Mouse (Mus musculus) activated CD4-positive, CD25-positive, alpha-beta regulatory T cell, adult 4 months (primary cell): ENCODE results near the gene Galnt4. TPM values are rescaled to one million over a fixed set of nuclear protein-coding genes. Genes with fewer than 3 reads are reported as not detected.

Experiments used
- ATAC-seq: one replicate; pipeline ENCODE4 v1.8.0; 2017
- polyA plus RNA-seq, 2 experiments: library from polyadenylated mRNA; unstranded; fragments of 100-300 nt; shearing (Covaris generic); gene quantifications; one replicate each; pipeline ENCODE4 v1.2.1; 2017

The Galnt4 gene
- polyA plus RNA-seq, result 1 to 10 TPM; 3.0 to 3.1 TPM

DNA sequence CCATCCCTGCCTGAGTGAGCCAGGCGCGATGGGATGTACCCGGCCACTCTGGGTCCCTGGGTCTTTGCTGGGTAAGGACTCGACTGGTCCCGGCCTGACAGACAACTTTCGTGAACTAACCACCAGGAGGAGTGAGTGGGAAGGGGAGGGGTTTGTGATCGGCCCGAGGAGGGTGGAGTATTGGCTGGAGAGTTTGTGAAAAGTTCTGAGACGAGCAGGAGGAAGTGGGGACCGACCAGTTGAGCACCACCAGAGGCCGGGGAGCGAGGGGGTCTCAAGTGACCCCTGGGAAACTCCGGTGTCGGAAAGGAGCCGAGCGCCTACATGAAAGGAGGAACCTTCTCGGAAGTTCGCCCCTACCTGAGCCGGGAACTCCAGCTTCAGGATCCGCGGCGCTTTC is at the start of gene Galnt4:
TSS of gene Galnt4 (plus strand) at position 196 of the 400 bp plus-strand sequence.
- peak; percentile 80 for ATAC-seq

DNA sequence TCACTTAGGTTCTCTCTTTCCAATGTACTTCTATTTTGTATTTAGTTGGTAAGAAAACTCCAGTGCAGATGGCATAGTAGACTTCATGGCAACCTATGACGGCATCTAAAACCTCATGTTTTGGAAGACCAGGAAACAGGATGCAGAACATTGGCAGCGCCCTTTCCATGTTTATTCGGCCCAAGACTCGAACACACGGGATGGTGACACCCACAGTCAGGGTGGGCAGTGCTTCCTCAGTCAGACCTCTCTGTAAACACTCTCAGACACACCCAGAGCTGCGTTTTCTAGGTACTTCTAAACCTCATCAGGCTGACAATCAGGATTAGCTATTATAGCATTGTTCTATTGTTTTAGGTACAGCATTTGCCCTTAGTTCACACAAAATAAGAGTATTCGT is 47.4 kb upstream of the Galnt4 start:
- no peak for ATAC-seq

DNA sequence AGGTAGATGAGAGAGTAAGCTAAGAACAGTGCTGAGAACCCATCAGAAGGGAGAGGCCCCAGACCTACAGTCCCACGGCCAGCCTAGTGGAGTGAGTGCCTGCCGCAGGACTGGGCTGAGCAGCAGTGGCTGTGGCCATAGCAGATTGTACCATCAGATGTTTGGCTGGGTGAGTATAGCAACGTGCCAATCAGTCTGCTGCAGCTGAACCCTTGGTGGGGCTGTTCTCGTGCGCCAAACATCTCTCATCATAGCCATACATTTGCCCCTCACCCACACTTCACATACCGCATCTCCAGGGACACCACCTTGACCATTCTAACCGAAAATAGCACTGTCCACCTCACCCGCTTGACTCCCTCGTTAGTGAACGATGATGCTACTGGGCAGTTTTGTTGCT is 46.5 kb upstream of the Galnt4 start:
- ATAC-seq, result no peak

DNA sequence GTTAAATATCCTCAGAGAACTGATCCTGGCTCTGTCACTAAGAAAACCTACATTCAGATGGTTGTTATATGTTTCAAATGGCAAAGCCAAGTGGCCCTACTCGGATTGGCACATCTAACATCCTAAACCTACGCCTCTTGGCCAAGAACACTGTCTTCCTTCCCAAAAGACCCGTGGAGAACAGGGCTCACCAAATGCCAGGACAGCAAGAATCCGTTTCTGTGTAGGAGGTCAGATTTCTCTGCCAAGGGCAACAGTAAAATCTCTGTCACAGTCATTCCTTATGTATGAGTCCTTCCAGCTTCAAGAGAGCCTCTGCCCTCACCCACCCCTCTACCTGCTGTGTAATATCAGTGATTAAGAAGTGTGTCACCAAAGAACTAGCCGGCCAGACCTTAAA is 45.4 kb upstream of the Galnt4 start:
- no peak for ATAC-seq

DNA sequence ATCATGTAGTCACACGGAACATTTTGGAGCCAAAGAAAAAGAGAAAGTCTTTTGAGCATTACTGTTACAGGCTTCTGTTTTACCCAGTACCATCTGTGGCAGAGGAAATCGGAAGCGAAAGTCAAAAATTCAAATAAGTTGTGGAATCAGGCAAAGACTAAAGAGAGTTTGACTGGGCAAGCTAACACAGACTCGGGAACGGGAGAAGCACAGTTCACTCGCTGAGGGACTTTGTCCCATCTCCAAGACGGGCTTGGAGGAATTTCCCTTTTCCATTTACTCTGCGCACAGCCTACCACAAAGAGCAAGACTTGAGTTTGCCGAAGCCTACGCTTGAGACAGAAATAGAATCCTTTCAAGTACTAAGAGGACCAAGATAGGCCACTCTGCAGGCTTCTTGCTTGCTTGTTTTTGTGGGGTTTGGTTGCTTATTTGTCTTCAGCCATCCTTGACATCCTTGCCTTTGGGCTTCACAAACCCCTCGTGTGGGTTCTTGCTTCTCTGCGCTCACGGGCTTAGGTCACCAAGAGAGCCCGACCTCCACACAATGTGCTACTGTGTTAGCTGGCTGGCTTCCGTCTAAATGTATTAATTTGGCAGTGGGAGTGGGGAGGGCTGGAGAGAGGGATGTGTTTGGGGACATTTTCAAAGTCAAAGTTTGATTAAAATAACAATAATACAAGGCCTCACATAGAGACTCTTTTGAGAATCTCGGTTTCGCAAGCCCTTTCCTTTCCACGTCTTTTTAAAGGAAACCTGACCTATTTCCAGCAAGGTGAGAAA is 31.7 kb upstream of the Galnt4 start:
- no peak for ATAC-seq

DNA sequence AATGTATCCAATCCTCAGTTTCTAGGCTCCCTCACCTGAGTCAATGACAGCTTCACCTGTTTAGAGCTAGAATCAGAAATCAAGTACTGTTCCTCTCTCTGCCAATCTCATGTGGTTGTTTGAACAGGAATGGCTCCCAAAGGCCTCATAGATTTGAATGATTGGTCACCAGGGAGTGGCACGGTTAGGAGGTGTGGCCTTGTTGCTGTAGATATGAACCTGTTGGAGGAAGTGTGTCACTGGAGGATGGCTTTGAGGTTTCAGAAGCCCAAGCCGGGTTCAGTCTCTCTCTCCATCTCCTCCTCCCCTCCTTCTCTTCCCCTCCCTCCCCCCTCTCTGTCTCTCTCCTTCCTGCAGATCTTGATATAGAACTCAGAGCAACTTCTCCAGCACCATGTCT is 29.3 kb upstream of the Galnt4 start:
- no peak for ATAC-seq

DNA sequence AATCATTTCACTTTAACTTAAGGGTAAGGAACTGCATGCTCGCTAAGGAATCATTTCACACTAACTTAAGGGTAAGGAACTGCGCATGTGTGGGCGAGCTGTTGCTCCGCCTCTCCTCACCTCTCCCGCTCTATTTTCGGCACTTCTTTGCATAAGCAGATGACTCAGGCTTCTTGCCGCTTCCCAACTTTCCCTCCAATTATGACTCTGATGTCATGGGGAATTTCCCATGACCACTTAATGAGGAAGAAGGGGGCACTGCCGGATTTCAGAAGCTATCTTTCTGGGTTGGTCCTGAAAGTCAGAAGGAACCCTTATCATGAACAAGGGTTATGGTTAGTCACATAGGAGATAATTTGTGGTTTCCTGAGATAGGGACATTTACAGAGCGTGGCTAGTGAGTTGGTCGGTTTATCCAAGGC is 26.4 kb upstream of the Galnt4 start:
- ATAC-seq, result no peak

DNA sequence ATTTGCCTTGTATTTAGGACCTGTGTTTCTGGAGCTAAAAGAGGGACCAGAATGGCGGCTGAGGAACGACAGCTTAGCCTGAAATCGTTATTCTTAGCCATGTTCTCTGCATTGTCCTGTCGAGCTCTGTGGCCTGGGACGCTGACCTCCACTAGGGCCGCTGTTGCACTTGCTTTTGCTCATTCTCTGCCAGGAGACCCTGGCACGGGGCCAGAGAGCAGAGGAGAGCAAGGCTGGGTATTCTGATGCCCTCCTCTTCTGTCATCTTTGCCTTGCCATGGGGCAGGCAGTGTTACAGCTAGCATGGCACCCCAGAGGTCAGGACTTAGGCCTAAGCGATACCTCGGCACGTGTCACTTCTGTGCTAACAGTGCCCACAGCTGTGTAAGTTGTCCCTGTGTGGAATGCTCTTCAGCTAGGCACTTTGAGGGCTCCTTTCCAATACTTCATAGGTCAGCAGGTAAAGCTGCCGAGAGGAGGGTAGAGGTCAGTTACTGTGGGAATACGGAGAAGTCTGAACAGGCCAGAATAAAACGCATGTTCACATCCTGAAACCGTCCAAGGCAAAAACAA is 24.4 kb upstream of the Galnt4 start:
- ATAC-seq, result no peak

DNA sequence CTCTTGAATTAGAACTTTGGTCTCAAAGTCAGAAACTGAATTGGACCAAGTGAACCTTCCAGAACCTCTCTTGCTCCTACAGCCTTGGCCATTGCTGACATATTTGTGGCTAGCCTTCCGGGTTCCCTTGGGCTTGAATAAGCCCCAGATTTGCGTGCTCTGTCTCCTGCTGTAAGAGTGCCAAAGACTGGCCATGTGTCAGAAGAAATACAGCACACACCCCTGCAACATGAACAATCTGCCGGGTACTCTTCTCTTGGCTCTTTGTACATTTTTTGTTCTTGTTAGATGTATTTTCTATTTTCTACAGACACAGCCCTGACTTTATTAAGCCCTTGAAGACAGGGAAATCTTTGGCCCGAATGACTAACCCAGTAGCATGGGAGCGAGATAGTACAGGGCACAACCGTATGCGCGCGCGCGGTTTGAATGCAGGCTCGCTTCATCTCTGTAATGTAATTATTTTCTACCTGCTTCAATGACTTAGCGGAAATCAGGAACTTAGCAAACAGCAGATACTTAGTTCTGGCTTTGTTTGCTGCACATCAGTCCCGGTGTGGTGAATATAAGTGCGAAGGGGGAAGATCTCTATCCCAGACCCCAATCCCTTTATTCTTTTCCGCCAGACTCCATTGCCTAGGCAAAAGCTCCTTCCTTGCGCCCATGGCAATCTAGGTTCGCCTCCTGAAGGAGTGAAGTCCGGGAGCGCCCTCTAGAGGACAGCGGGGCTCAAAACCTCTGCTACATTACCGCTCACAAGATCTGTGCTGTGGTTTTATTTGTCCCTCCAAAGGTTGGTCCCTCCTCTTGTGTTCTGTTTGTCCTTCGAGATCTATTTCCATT is 23.3 kb upstream of the Galnt4 start:
- peak; percentile 81 for ATAC-seq

DNA sequence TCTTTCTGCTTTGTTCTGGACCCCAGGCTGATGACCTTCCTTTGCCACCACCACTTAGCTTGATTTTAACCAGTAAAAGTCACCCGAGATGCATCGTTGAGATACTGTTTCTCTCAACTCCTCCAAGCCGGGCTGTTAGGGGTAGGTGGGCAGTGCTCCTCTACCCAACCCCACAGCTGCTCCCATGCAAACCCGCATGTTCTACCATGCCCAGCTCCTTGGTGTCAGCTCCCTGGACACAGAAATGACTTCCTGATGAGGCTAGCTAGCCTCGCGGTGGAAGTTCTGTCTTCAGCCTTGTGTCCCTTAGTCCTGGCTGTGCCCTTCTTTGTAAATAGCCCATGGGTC is 22.7 kb upstream of the Galnt4 start:
- ATAC-seq, result no peak

DNA sequence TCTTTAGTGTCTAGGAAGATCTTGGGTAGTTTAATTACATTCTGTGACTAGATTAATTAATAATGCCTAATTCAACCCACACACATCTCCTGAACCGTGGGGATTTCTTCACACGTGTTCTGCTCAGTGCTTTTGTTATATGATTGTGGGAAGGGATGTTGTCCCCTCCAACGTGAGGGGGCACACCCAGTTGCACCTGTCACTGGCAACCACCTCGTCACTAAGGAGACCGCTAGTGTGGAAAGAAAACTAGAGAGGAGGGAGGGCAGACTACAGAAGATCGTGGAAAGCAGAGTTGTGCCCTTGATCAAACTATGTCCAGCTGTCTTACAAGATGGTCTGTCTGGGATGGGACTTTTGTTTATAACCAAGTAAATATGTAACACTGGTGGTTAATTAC is 21.9 kb upstream of the Galnt4 start:
- ATAC-seq, result no peak

DNA sequence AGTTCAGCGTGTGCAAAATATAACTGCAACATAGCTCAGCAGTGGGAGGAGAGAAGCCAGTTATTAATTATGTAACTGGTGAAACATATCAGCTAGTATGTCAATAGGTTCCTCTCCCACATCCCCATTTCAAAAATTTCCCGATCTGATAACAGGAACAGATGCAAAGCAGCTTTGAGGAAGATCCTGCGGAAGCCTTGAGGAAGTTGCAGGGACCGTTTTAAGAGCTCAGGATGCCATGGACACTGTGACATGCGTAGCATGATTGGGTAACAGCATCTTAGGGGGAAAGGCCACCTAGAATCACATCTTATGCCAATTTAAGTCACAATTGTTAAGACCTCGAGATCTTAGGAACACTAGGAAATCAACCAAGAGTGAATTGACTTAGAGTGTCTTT is 18.1 kb upstream of the Galnt4 start:
- no peak for ATAC-seq

DNA sequence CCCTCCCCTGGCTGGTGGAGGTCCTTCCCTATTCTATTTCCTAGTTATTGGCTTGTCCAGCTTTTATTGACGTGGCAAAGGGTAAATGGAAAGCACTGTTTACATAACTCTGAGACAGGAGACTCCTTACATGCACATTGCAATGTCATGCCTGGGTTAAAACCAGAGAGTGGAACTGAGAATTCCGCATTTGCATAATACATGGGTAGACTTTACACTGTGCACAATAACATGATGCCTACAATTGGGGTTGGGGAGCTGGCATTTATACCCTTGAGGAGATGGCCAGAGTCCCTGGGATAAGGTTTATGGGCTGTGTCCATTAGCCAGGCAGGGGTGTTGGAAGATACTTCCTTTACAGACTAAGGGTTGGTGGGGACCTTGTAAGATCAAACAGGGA is 14.6 kb upstream of the Galnt4 start:
- no peak for ATAC-seq

DNA sequence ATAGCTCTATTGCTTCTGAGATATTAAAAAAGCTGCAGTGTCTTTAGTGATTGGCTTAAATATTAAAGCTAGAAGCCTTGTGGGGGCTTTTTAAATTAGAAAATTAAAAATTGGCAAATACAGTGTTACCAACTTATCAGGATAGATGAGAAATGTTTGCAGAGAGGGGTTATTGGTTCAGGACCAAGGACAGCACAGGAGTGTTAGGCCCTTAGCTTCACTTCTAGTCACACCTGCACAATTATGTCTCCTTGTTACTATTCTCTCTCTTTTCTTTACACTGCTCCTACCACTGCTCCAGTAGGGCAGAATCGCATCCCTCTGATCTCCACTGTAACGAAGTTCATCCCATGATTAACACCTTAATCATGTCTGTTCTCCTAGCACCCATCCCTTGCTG is 12.8 kb upstream of the Galnt4 start:
- ATAC-seq, result no peak

DNA sequence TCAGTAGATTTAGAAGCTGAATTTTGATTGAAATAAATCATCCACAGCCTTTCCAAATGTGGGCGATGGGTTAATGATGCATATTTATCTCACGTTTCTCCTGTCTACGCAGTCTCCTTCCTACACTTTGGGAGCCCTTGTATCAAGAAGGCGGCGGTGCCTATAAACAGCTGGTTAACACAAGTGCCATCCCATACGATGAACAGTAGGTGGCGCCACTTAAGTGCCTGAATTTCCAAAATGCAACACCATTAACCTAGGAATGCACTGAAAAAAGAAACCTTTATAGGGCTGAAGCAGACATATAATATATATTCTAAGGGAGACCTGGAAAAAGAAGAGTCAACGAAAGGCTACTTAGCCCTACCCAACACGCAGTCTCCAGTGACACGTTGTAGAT is 10.6 kb upstream of the Galnt4 start:
- peak; percentile 75 for ATAC-seq

DNA sequence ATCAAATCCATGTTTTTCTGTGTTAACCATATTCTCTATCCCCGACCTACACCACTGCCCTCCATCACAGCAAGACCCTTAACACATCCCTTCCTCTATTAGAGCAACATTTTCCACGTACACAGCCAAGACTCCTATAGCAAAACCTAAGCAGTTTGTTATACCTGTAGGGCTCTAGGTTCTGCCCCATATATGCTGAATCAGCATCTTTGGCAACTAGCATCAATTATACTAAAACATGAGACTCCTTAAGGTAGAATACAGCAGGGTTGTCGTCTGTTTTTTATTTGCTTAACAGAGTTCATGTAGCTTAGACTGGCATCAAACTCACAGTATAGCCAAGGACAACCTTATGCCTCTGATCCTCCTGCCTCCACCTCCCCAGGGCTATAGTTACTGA is 2.4 kb upstream of the Galnt4 start:
- no peak for ATAC-seq

DNA sequence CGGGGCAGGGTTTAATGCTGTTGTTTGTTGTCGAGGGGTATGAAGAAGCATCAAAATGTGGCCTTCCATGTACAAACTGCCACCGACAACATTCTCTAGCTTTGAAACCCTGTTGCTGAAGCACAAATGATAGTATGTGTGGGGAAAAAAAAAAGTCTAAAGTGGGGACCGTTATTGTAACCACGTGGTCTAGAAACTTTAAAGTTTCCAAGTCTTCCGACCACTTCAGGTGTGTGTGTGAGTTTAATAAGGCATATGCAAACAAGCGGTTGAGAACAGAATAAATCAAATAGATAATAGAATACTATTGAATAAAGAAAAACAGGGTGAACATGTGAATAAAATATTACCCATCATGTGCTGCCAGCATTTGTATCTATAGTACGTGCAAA is 1.7 kb upstream of the Galnt4 start:
- peak; percentile 0 for ATAC-seq

DNA sequence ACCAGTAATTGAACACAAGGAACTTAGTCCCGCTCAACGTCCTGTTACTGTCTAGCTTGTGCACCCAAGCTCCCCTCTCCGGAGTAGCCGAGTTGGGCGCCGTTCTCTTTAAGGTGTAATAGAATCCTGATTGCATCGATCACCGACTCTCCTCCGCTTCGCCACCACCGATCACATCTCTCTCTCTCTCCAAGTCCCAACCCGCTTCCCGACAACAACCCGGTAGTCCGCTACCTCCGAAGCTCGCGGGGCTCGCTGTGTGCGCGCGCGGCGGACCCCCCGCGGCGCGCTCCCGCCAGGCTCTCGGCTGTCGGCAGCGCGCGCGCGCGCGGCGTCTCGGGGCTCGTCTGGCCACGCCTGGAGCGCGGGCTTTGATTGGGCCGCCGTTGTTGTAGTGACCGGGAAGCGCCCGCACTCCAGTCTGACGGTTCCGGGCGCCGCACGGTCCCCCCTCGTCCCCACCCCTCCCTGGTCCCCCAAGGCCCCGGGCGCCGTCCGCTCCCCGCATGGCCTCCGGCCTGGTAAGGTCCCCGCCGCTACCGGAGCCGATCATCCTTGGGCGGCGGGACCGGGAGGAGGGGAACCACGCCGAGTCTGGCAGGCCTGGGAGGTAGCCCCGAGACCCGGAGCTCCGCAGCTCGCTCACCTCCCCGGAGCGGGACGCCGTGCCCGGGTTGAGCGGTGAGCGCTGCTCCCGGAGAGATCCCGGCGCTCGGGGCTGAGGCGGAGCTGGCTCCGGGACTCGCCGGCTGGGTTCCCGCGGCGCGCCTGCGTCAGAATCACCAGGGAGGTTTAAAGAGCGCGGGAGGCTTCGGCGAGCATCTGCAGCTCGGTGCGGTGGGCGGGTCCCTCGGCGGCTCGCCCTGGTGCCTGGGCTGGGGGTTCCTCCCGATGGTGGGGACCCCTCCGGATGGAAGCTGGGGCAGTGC is 992 bp upstream of the Galnt4 start, which contains the start of gene Poc1b:
TSS of gene Poc1b (plus strand) at position 334 of the 929 bp plus-strand sequence.
- peak; percentile 66 for ATAC-seq

DNA sequence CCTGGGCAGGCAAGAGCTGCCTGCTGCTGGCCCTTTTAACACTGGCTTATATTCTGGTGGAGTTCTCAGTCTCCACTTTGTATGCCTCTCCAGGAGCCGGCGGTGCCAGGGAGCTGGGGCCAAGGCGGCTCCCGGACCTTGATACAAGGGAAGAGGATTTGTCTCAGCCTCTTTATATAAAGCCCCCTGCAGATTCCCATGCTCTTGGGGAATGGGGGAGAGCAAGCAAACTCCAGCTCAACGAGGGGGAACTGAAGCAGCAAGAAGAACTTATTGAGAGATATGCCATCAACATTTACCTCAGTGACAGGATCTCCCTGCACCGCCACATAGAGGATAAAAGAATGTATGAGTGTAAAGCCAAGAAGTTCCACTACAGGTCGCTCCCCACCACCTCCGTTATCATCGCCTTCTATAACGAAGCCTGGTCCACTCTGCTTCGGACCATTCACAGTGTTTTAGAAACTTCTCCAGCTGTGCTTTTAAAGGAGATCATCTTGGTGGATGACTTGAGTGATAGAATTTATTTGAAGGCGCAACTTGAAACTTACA is 548 bp downstream of the Galnt4 start:
- ATAC-seq, result peak; percentile 0

DNA sequence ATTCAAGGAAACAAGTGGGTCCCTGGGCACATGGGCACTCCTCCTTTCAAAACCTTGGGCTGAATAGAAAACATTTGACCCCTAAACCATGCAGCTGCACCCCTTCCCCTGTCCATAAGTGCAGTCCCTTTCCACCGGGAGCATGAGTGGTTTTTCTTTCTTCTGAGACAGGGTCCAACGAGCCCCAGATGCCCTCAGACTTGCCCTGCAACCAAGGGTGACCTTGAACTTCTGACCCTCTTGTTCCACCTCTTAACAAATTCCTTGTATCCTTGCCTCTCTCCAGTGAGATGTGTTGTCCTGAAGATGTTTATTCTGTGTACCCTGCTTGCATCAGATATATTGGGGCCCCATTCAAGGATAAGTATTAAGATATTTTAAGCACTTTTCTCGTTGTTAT is 5.6 kb downstream of the Galnt4 start:
- ATAC-seq, result no peak

DNA sequence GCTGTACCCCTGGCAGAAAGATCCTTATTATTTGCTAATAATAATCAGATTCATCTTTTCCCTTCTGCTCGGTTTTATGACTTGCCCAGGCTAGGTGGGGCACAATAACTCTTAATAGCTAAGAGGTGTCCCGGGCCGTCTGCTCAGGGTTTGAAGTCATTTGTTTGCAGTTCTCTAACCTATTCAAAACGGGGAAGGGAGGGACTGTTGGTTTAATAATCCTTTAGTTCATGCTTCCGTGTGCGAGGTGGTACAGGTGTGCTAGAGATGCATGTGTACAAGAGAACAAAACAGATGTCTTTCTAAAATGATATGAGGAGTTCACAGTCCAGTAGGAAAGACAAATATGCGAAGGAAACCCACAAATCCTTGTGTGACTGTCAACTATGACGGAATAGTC is 6.3 kb downstream of the Galnt4 start:
- no peak for ATAC-seq
